Mouse (Mus musculus) limb, embryonic 15.5 days (tissue): ENCODE data around the gene Xiap. TPM values are rescaled to one million over a fixed set of nuclear protein-coding genes. Genes with fewer than 3 reads are reported as not detected.
A peak's percentile ranks its signal among the peaks of the same experiment; 100 is the strongest.

Experiments used
- ATAC-seq: fragments of 200-750 bp; cut with Nextera tagmentation; 2 replicates; pipeline ENCODE4 v1.8.0; 2017; ENCODE audit warnings: low read depth, moderate TSS enrichment; ENCODE audit not compliant: insufficient number of reproducible peaks, low FRiP score, low TSS enrichment
- H3K27ac ChIP-seq: fragments of 300-500 bp; sonication (generic); 2 replicates; pipeline ENCODE4 v1.5.1; 2015; ENCODE audit warnings: moderate library complexity, mild to moderate bottlenecking, inconsistent platforms
- H3K27me3 ChIP-seq: fragments of 300-500 bp; sonication (generic); 2 replicates; pipeline ENCODE4 v1.6.1; 2015; ENCODE audit warnings: inconsistent platforms
- H3K36me3 ChIP-seq: fragments of 300-500 bp; sonication (generic); 2 replicates; pipeline ENCODE4 v1.6.1; 2015; ENCODE audit warnings: inconsistent platforms
- H3K4me1 ChIP-seq: fragments of 300-500 bp; sonication (generic); 2 replicates; pipeline ENCODE4 v1.6.1; 2015; ENCODE audit warnings: inconsistent platforms
- H3K4me2 ChIP-seq: fragments of 300-500 bp; sonication (generic); 2 replicates; pipeline ENCODE4 v1.6.1; 2015; ENCODE audit warnings: mild to moderate bottlenecking, inconsistent platforms
- H3K4me3 ChIP-seq: fragments of 300-500 bp; sonication (generic); 2 replicates; pipeline ENCODE4 v1.5.1; 2015; ENCODE audit warnings: mild to moderate bottlenecking, inconsistent platforms
- H3K9ac ChIP-seq: fragments of 300-500 bp; sonication (generic); 2 replicates; pipeline ENCODE4 v1.6.1; 2015; ENCODE audit warnings: inconsistent platforms
- H3K9me3 ChIP-seq: fragments of 300-500 bp; sonication (generic); 2 replicates; pipeline ENCODE4 v1.6.1; 2016; ENCODE audit warnings: inconsistent platforms
- whole genome bisulfite sequencing: fragments of 180-500 bp; shearing (Covaris S2); methylation state at CpG from one replicate; pipeline ENCODE4 v1.1.7; 2015; 5-methylcytosine and 5-hydroxymethylcytosine counted together
- polyA plus RNA-seq: library from polyadenylated mRNA; unstranded; fragments of >200 nt; fragmentation: Nextera tagmentation; extraction: Ambion mirVana; gene quantifications from 2 replicates; pipeline ENCODE4 v1.2.1, GENCODE M21; 2015

The Xiap gene
- polyA plus RNA-seq, 1 experiment from 2014 or later, result 12.7 TPM

- ATAC-seq, result no peak
- Histone ChIP-seq H3K4me1 (no peaks in the 10 kb centered on the region), H3K27ac (no peak overlapping the region), H3K9me3 (no peaks in the 10 kb centered on the region), H3K4me3 (no peak overlapping the region), H3K4me2 (no peak overlapping the region), H3K9ac (no peak overlapping the region), H3K27me3 (no peaks in the 10 kb centered on the region), H3K36me3 (peaks cover 9% of the 10 kb centered on the region)
- WGBS, result 86% methylated on average over 1 of the region's 1 CpGs
Observed at GRCm38 (mm10) chrX:42110585-42110984, 51.1 kb downstream of the Xiap start.

DNA sequence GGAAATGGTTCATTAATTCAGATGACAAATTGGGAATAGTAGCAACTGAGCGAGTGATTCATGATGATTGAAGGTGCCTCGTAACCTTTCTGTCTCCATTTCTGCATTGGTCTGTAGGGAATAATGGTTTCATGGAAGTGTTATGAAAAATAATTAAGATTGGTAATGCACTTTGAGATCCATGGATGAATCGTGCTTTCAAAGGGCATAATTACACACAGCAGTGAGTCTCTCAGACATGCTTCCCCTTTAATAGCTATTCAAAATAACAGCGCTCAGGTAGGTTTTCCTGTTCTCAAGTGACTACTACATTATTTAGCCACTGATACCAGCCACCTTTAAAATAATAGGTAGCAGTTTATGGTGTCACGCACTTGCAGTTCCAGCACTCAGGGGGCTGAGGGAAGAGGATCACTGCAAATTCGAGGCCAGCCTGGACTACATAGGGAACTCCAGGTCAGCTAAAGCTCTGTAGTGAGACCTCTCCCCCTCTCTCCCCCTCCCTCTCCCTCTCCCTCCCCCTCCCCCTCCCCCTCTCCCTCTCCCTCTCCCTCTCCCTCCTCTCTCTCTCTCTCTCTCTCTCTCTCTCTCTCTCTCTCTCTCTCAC is 60.1 kb downstream of the Xiap start:
- H3K27me3 ChIP-seq, result no peaks in the 10 kb centered on the region
- H3K9ac ChIP-seq, result no peak overlapping the region
- H3K36me3 ChIP-seq, result no peaks in the 10 kb centered on the region
- H3K4me2 ChIP-seq, result no peak overlapping the region
- no peaks in the 10 kb centered on the region for H3K9me3 ChIP-seq
- no peaks in the 10 kb centered on the region for H3K4me1 ChIP-seq
- 81% methylated on average over 6 of the region's 6 CpGs for WGBS
- no peak overlapping the region for H3K27ac ChIP-seq
- no peak for ATAC-seq
- no peak overlapping the region for H3K4me3 ChIP-seq

- no peak for ATAC-seq
- 79% methylated on average over 5 of the region's 5 CpGs for WGBS
Observed at GRCm38 (mm10) chrX:42124963-42125697, 65.7 kb downstream of the Xiap start.

DNA sequence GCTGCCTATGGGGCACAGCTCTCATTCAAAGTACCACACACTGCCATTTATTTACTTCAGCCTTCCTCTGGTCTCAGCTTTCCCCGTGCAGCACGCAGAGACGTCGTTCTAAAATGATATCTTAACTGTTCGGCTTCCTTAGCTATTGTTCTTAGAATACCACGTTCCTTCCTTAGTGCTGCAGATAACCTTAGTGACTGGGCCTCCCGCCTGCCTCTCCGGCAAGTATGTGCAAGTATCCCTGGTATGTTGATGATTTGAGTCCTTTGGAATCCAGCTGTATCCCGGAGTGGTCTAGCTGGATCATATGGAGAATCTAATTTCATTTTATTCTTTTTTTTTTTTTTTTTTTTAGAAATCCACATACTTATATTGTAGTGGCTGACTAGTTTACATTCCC is 80.4 kb downstream of the Xiap start:
- H3K4me2 ChIP-seq, result no peak overlapping the region
- ATAC-seq, result no peak
- no peak overlapping the region for H3K4me3 ChIP-seq

More at GRCm38 (mm10) chrX:42124963-42125697, 65.7 kb downstream of the Xiap start:
- no peaks in the 10 kb centered on the region for H3K36me3 ChIP-seq
- H3K27ac ChIP-seq, result no peak overlapping the region
- no peaks in the 10 kb centered on the region for H3K4me1 ChIP-seq
- no peak overlapping the region for H3K9ac ChIP-seq
- H3K27me3 ChIP-seq, result no peaks in the 10 kb centered on the region
- no peaks in the 10 kb centered on the region for H3K9me3 ChIP-seq
- H3K4me3 ChIP-seq, result no peak overlapping the region
- no peak overlapping the region for H3K4me2 ChIP-seq

DNA sequence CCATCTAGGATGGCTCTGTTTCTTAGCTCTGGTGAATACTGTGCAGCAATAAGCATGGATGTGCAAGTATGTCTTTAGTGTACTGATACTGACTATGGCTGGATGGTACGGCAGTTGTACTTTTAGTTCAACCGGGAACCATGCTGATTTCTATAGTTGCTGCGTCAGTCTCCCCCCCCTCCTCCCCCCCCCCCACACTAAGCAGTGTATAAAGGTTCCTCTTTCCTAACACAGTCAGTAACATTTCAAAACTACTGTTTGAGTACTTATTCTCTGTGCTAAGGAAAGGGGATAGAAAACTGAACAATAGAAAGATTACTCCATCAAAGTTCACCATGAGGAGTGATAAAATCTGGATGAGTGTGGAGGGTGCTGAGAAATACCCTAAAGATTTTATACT is 83.1 kb downstream of the Xiap start:
- Histone ChIP-seq H3K4me2 (no peak overlapping the region), H3K27me3 (no peaks in the 10 kb centered on the region), H3K4me1 (no peaks in the 10 kb centered on the region), H3K9me3 (no peaks in the 10 kb centered on the region), H3K36me3 (no peaks in the 10 kb centered on the region), H3K4me3 (no peak overlapping the region), H3K27ac (no peak overlapping the region), H3K9ac (no peak overlapping the region)
- 83% methylated on average over 3 of the region's 3 CpGs for WGBS
- no peak for ATAC-seq

More for the DNA sequence above, 80.4 kb downstream of the Xiap start:
- H3K9me3 ChIP-seq, result no peaks in the 10 kb centered on the region
- no peak overlapping the region for H3K9ac ChIP-seq
- H3K4me1 ChIP-seq, result no peaks in the 10 kb centered on the region
- H3K36me3 ChIP-seq, result no peaks in the 10 kb centered on the region
- no peak overlapping the region for H3K27ac ChIP-seq
- WGBS, result 46% methylated on average over 9 of the region's 9 CpGs
- H3K27me3 ChIP-seq, result no peaks in the 10 kb centered on the region

DNA sequence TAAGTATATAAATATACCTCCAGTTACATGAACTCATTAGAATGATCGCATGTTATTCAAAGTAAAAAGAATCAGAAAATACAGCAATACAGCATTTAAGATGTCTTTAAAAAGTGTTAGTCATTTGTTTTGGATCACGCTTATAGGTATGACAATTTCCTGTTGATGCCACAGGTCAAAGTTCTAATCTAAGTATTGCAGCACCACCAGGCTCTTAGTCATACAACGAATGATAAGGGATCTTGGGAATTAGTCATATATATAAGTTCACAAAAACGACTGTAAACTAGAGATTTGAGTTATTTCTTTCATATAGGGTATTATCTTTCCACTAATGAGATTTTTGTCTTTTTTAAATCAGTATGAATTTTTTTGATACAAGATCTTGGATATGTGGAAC is 84.5 kb downstream of the Xiap start:
- WGBS, result 75% methylated on average over 4 of the region's 4 CpGs
- no peak overlapping the region for H3K4me3 ChIP-seq
- no peak overlapping the region for H3K4me2 ChIP-seq
- H3K27me3 ChIP-seq, result no peaks in the 10 kb centered on the region
- no peak for ATAC-seq
- H3K9me3 ChIP-seq, result no peaks in the 10 kb centered on the region
- peaks cover 2% of the 10 kb centered on the region; the same call in 1 of the 2 replicates for H3K4me1 ChIP-seq
- H3K9ac ChIP-seq, result no peak overlapping the region
- no peak overlapping the region for H3K27ac ChIP-seq
- H3K36me3 ChIP-seq, result no peaks in the 10 kb centered on the region

- Histone ChIP-seq H3K9ac (no peak overlapping the region; the same call in 1 of the 2 replicates), H3K4me1 (peaks cover 2% of the 10 kb centered on the region; the same call in 1 of the 2 replicates), H3K4me2 (peak overlapping the region; percentile 44; the same call in 1 of the 2 replicates), H3K4me3 (no peak overlapping the region), H3K27ac (no peak overlapping the region), H3K27me3 (no peaks in the 10 kb centered on the region), H3K36me3 (no peaks in the 10 kb centered on the region), H3K9me3 (no peaks in the 10 kb centered on the region)
- ATAC-seq, result no peak
- 41% methylated on average over 5 of the region's 5 CpGs for WGBS
Observed at GRCm38 (mm10) chrX:42148016-42148451, 88.6 kb downstream of the Xiap start.

GRCm38 (mm10) chrX:42148788-42149556 is 89.5 kb downstream of the Xiap start, which contains the start of gene Stag2:
Stag2 (plus strand) TSS chrX:42149317.
- peak within 1 kb of the TSS; percentile 44 for H3K4me2 ChIP-seq
- WGBS, result 16% methylated on average over 74 of the region's 76 CpGs
- peak within 1 kb of the TSS; percentile 56 for H3K4me3 ChIP-seq
- no peaks in the 10 kb centered on the region for H3K27me3 ChIP-seq
- ATAC-seq, result peak; percentile 77
- peak within 1 kb of the TSS; percentile 79 for H3K9ac ChIP-seq
- peaks cover 2% of the 10 kb centered on the region; the same call in 1 of the 2 replicates for H3K4me1 ChIP-seq
- H3K9me3 ChIP-seq, result no peaks in the 10 kb centered on the region
- peak within 1 kb of the TSS; percentile 99 for H3K27ac ChIP-seq
- no peaks in the 10 kb centered on the region for H3K36me3 ChIP-seq

DNA sequence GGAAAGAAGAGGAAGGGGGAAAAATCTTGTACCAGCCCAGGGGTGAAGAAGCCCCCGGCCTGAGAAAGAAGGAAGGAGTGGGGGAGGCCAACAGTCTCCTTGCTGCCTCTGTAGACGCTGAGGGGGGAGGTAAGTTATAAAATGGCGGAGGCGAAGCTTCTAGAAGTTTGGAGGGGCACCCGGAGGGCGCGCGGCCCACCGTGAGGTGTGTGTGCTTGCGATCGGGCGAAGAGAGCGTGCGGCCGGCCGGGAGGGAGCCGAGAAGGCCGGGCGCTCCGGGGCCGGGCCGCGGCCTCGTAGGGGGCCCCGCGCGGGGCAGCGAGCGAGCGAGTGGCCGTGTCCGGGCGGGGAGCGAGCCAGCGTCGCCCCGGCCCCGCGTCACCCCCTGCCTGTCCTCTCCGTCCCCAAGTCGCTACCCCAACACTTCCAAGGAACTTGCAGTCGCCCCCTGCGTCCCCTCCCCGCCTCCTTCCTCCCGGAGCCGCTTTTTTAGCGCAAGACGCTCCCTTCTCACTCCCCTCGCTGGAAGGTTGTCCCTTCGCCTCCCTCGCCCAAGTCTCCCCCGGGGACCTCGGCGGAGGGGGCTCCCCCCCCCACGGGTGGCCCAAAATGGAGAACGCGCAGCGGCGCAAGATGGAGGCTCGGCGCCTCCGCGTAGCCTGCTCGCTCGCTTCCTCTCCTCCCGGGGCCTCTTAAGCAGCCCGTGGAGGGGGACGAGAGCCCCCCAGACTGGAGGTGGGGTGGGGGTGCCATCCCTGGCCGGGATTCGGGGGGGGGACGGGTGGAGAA is 90.3 kb downstream of the Xiap start:
- WGBS, result 19% methylated on average over 58 of the region's 71 CpGs
- Histone ChIP-seq H3K9me3 (no peaks in the 10 kb centered on the region), H3K4me1 (peaks cover 2% of the 10 kb centered on the region; the same call in 1 of the 2 replicates), H3K27ac (peak overlapping the region; percentile 99), H3K9ac (peak overlapping the region; percentile 79), H3K4me2 (peak overlapping the region; percentile 33), H3K4me3 (peak overlapping the region; percentile 56), H3K27me3 (no peaks in the 10 kb centered on the region), H3K36me3 (no peaks in the 10 kb centered on the region)
- ATAC-seq, result peak; percentile 53

GRCm38 (mm10) chrX:42150346-42151023 is 91.0 kb downstream of the Xiap start:
- Histone ChIP-seq H3K9me3 (no peaks in the 10 kb centered on the region), H3K9ac (peak overlapping the region; percentile 79), H3K4me2 (peak overlapping the region; percentile 33), H3K27ac (peak overlapping the region; percentile 99), H3K4me1 (peaks cover 2% of the 10 kb centered on the region; the same call in 1 of the 2 replicates), H3K36me3 (no peaks in the 10 kb centered on the region), H3K4me3 (peak overlapping the region; percentile 56), H3K27me3 (no peaks in the 10 kb centered on the region)
- WGBS, result 6% methylated on average over 14 of the region's 40 CpGs
- peak; percentile 83 for ATAC-seq
